ENCODE assay signal across 11 mouse cellular contexts in genomic region chr2:158510665-158511064, GRCm38 (mm10). TPM values are rescaled to one million over a fixed set of nuclear protein-coding genes. Genes with fewer than 3 reads are reported as not detected.
DNase-seq lines count a peak whose midpoint lies in the region; ATAC-seq lines count a peak whose summit lies in the region.
"Had no signal": no experiment of that assay in that cellular context is flagged by ENCODE, and none has a peak within 500 bp of the region (broad histone marks: within the 10 kb centered on the region; RNA-seq: fewer than 3 reads in every experiment).

No protein-coding gene starts in this region.

- peaks cover 6% of the 10 kb centered on the region for H3K4me1 ChIP-seq in heart, embryonic 12.5 days (replicated peaks)
- H3K4me1 ChIP-seq in liver, embryonic 16.5 days (ENCODE audit: control insufficient read depth, low read depth, low read length), result no peaks in the 10 kb centered on the region
- H3K4me1 ChIP-seq: embryonic facial prominence, embryonic 13.5 days; neural tube, embryonic 13.5 days had no signal

- WGBS in heart, embryonic 12.5 days, result 54% methylated on average over 6 of the region's 6 CpGs
- WGBS in liver, embryonic 16.5 days (ENCODE audit: insufficient replicate concordance), result 68% methylated on average over 6 of the region's 6 CpGs

- no peaks in the 10 kb centered on the region for H3K9me3 ChIP-seq in heart, embryonic 12.5 days (replicated peaks)
- no peaks in the 10 kb centered on the region for H3K9me3 ChIP-seq in liver, embryonic 16.5 days (replicated peaks; ENCODE audit: control insufficient read depth, low read length)
- H3K9me3 ChIP-seq: embryonic facial prominence, embryonic 13.5 days; neural tube, embryonic 13.5 days had no signal

- no peak overlapping the region for H3K9ac ChIP-seq in heart, embryonic 12.5 days
- no peak overlapping the region for H3K9ac ChIP-seq in liver, embryonic 16.5 days (ENCODE audit: low read depth, low read length)
- H3K9ac ChIP-seq: embryonic facial prominence, embryonic 13.5 days; neural tube, embryonic 13.5 days had no signal

- H3K4me2 ChIP-seq in heart, embryonic 12.5 days, result no peak overlapping the region
- no peak overlapping the region for H3K4me2 ChIP-seq in liver, embryonic 16.5 days (ENCODE audit: low read depth, low read length)
- H3K4me2 ChIP-seq: embryonic facial prominence, embryonic 13.5 days; neural tube, embryonic 13.5 days had no signal

- H3K27me3 ChIP-seq in heart, embryonic 12.5 days (replicated peaks), result no peaks in the 10 kb centered on the region
- no peaks in the 10 kb centered on the region for H3K27me3 ChIP-seq in liver, embryonic 16.5 days (ENCODE audit: control insufficient read depth, insufficient read depth, low read depth, low read length)
- H3K27me3 ChIP-seq: embryonic facial prominence, embryonic 13.5 days; neural tube, embryonic 13.5 days had no signal

- no peaks in the 10 kb centered on the region for H3K36me3 ChIP-seq in heart, embryonic 12.5 days
- H3K36me3 ChIP-seq in liver, embryonic 16.5 days (ENCODE audit: control insufficient read depth, insufficient read depth), result no peaks in the 10 kb centered on the region
- H3K36me3 ChIP-seq: embryonic facial prominence, embryonic 13.5 days; neural tube, embryonic 13.5 days had no signal

- intact Hi-C loops in left cerebral cortex, postnatal 4 days (cut with DNase I), result no loop called here

- ATAC-seq in heart, embryonic 12.5 days (ENCODE audit: insufficient number of reproducible peaks, low FRiP score), result peak; percentile 47
- ATAC-seq in liver, embryonic 16.5 days (ENCODE audit: low read depth), result 0 out of 2 replicates have a peak, but pooled peaks have one; percentile 13
- ATAC-seq: activated CD4-positive, CD25-positive, alpha-beta regulatory T cell, adult 4 months had no signal

- H3K4me3 ChIP-seq in heart, embryonic 12.5 days, result no peak overlapping the region
- no peak overlapping the region for H3K4me3 ChIP-seq in liver, embryonic 16.5 days (ENCODE audit: low read depth, low read length)
- H3K4me3 ChIP-seq: embryonic facial prominence, embryonic 13.5 days; neural tube, embryonic 13.5 days had no signal

- peak; percentile 10 for DNase-seq in thymus, postnatal 14 days
- DNase-seq in thymus, adult 18-20 months, result no peak
- DNase-seq in urinary bladder, postnatal 25 days (ENCODE audit: low spot score), result peak; percentile 82
- DNase-seq in frontal cortex, adult 2 months (ENCODE audit: extremely low spot score in 1 of 2, low spot score in 1 of 2), result no peak
- no peak for DNase-seq in neural tube, embryonic 10.5 days (ENCODE audit: extremely low spot score, low spot score)
- no peak for DNase-seq in left cerebral cortex, postnatal 4 days

- H3K27ac ChIP-seq in heart, embryonic 12.5 days (ENCODE audit: poor library complexity, severe bottlenecking), result no peak overlapping the region
- H3K27ac ChIP-seq in liver, embryonic 16.5 days (ENCODE audit: low read length), result no peak overlapping the region
- H3K27ac ChIP-seq: embryonic facial prominence, embryonic 13.5 days; neural tube, embryonic 13.5 days had no signal

RNA-seq across cellular contexts. Expression of gene Arhgap40, which starts 1.9 kb away (rescaled TPM):
- 0.19 TPM in 1 of 2 replicates, not detected in the other for polyA plus RNA-seq in heart, embryonic 12.5 days (2016; fragmentation: Nextera tagmentation; extraction: Ambion mirVana)
- not detected in 2 replicates for polyA plus RNA-seq in liver, embryonic 16.5 days (2015; fragmentation: Nextera tagmentation; extraction: Ambion mirVana)
- 1.2 and 1.8 TPM in 2 replicates for polyA plus RNA-seq in frontal cortex, adult 2 months (2012; rRNA removed)
- total RNA-seq in left cerebral cortex, postnatal 4 days (2021), result under 1 TPM in 1 of 2 experiments, not detected in 1; 0.56 TPM
- polyA plus RNA-seq: activated CD4-positive, CD25-positive, alpha-beta regulatory T cell, adult 4 months had no signal

RNA-seq across cellular contexts. Expression of gene Adig, which starts 8.3 kb away (rescaled TPM):
- not detected in 2 replicates for polyA plus RNA-seq in heart, embryonic 12.5 days (2016; fragmentation: Nextera tagmentation; extraction: Ambion mirVana)
- not detected in 2 replicates for polyA plus RNA-seq in liver, embryonic 16.5 days (2015; fragmentation: Nextera tagmentation; extraction: Ambion mirVana)
- polyA plus RNA-seq in frontal cortex, adult 2 months (2012; rRNA removed), result not detected in 2 replicates
- total RNA-seq in left cerebral cortex, postnatal 4 days (2021), result not detected
- polyA plus RNA-seq: activated CD4-positive, CD25-positive, alpha-beta regulatory T cell, adult 4 months; embryonic facial prominence, embryonic 13.5 days; neural tube, embryonic 13.5 days had no signal

Comparison
In these comparisons a context has a peak if more than half of its experiments do, and no peak if none do; other contexts are left out.
1. DNase-seq: peak in thymus, postnatal 14 days (single experiment) and urinary bladder, postnatal 25 days (single experiment); none in thymus, adult 18-20 months (0 of 2), frontal cortex, adult 2 months (0 of 2), neural tube, embryonic 10.5 days (single experiment) and left cerebral cortex, postnatal 4 days (single experiment).